Mouse (Mus musculus): ENCODE measurements around the gene Sp110.
"Not testable (repeated sequence)": the region's sequence is repeated elsewhere in the genome, so short reads cannot be mapped to it uniquely, and the experiment has no call there.

Sp110 gene

DNA sequence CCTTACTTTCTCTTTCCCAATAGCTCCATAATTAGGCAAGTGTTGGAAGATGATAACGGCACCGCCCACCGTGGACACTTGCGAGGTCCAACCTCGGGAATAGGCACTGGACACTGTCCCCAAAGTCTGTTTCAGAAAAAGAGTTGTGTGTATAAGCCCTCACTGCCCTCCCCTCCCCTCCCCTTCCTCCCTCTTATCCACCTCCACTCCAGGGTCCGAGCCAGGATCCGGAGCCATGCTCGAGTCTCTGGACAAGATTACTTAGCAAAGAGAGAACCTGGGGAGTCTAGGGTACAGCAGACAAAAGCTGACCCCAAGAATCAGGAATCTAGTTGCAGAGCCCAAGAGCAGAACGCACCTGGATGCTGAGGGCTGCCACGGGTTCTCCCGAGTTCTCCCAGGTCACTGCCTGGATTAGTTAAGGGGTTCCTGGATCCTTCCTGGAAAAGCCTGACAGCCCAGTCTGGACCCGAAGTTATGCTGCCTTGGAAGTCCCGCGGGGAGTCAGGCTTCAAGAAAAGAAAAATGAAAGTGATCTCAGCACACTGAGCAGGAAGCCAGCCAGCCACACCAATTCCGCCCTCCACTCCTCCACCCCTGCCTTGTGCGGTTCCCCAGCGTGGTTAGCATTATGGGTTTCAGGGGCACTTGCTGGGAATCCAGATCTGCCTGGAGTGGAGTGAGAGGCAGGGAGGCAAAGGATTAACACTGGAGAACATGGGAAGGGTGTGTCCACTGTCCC lies at the start of gene Sp110:
Sp110 (minus strand) TSS at position 547 of the 742 bp plus-strand sequence.
- DNase-seq (ENCODE audit: low read depth): not testable (repeated sequence)

DNA sequence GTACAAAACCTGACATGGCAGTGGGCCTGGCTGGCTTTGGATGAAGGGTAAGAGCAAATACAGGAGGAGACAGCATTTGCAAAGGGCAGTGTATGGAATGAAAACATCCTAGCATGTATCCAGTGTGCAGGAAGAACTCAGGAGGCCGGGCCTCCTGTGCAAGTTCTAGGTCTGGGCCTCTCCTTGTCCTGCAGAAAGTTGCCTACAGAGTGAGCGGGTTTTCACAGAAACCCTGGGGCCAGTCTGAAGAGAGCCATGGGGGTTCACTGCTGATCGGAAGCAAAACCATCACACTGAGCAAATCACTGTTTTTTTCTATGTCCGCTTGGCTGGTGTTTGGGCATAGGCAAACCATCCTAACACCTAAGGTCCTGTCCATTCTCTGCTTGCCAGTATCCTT lies 39.5 kb upstream of the Sp110 start:
- not testable (repeated sequence) for DNase-seq (ENCODE audit: low read depth)

DNA sequence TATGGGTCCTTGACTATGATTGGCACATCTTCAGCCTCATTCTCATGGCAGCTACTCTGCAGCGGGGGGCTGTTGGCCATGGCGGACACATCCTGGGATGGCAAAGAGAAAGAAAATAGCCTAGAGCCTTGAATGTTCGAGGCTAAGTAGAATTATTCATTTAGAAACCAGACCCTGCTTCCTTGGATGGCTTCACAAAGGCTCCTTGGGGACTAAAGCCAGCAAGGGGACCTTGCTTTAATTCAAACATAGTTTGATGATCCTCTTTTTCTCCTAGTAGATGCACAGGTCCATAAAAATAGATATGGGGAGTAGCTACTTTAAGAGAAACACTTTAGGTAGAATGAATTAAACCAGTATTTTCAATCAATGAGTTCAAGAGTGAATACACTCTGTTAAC lies 38.3 kb upstream of the Sp110 start:
- DNase-seq (ENCODE audit: low read depth): not testable (repeated sequence)

DNA sequence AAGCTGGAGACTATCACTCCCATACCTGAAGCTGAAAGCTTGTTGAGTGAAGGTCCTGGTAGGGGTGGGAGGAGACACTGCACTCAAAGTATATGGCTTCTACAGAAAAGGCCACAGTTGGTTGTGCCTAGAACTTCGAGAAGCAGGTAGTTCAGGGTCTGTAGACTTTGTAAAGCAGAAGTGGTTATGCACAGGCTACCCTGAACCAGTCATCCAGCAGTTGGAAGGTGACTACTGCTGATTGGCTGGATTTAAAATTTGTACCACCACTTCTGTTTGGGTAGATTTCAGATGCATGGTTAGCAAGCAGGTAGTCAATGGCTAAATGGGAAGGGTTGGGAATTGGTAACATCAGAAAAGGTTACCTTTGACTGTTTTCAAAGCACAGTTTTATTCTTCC lies 20.1 kb upstream of the Sp110 start:
- DNase-seq (ENCODE audit: low read depth): not testable (repeated sequence)

DNA sequence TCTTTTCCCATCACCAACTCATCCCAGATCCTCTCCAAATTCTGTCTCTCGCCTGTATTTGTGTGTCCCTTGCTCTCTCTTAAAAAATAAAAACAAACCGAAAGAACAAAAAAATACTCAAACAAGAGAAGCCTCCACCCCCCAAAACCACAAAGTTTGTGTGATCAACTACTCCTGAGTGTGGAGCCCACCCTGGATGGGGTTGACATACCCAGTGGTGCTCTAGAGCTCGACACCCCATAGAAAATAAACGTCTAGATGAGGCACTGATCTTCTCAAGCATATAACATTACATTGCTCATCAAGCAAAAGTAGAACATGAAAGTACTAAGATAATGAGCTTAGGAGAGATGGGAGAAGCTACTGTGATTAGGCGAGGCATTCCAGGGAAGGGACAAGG lies 18.5 kb upstream of the Sp110 start:
- DNase-seq (ENCODE audit: low read depth): not testable (repeated sequence)

DNA sequence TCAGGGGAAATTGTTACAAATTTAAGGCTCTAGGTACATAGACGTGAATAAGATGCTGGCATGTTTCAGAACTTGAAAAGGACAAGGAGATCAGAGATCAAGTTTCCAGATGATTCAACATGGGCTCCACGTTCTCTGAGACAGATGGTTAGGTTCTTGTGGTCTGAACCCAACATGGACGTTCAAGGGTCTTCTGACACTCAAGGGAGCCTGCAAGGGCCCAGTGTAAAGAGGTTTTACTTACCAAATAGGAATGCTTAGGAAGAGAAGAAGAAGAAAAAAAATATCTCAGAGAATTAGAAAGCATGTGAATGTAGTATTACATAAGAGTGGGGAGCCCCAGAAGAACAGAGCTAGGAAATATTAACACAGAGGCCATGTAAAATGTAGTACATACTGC lies 17.2 kb upstream of the Sp110 start:
- not testable (repeated sequence) for DNase-seq (ENCODE audit: low read depth)

DNA sequence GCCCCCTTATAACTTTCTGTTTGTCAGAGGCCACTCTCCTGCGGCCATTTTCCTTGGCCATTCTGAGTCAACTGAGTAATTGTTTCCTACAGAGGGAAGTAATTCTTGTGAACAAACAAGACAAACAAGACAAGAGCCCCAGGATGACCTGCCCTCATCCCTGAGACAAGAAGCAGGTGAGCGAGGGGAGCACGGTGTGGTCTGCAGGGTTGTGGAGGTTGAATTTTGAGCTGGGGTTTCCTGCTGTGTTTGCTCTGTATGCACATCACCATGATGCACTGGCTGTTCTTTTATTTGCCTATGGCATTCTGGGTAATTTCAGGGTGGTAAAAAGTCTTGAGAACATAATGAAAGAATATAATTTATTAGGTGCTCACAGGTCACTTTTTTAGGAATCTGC lies 16.5 kb upstream of the Sp110 start:
- not testable (repeated sequence) for DNase-seq (ENCODE audit: low read depth)

DNA sequence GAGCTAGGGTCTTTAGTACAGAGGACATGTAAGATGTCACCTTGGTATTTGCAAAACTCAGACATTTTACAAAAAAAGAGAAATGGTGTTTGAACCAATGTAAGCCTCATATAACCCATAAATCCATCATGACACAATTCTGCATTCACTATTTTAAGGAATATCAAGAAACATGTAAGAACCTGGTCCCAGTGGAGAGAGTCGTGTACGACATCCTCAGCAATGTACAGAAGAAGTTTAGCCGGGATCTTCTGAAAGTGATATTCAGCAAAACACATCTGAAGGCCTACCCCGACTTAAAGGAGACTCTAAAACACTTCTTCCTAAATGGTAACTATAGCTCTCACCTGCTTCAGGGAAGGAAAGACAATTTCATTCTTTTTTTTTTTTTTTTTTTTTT lies 12.0 kb upstream of the Sp110 start:
- not testable (repeated sequence) for DNase-seq (ENCODE audit: low read depth)

DNA sequence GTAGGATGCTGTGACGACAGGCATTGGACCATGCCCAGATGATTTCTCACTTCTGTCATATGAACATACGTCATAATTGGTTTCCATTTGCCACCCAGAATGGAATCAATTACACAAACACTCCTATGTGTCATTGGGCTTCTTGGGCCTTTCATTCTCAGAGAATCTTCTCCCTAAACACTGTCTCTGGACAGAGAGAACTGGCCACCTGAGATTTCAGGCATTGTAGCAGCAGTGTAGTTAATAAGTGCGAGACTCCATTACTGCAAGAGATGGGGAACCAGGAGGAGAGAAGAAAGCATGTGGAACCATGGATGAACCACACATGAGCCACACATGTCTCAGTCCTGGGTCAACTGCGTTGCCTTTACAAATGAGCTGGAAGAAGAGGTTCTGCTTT lies 9.7 kb upstream of the Sp110 start:
- not testable (repeated sequence) for DNase-seq (ENCODE audit: low read depth)

DNA sequence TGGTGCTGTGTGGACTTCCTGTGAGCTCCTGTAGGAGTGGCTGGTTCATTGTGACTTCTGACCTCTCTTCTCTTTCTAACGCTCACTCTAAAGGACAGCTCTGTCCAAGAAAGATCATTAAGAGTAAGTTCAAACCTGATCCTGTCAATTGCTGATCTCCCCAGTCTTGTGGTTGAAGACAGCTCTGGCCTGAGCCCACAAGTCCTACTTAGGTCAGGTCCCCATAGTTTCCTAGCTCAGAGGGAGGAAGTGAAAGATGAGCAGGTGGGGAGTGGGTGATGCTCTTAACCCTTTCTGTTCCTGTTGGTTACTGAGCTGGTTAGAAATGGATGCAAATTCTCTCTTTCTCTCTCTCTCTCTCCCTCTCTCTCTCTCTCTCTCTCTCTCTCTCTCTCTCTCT lies 5.7 kb upstream of the Sp110 start:
- not testable (repeated sequence) for DNase-seq (ENCODE audit: low read depth)

DNA sequence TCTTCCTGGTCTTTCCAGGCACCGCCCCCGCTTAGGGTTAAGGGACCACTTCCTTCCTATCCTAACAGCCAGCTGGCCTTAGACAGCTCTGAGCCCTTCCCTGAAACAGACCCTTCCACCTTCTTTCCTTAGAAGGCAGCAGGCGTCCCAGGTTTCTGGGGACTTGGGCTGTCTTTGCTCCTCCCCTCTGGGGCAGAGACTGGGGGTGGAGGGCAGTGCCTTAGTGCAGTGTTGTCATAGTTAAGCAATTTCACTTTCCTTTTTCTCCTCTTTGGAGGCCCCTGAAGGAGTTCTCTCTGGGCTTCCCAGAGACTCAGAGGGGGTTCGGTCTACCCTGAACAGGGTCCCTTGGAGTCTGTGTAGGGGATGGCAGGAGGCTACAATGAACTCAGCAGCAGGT lies 2.2 kb upstream of the Sp110 start:
- DNase-seq (ENCODE audit: low read depth): not testable (repeated sequence)

DNA sequence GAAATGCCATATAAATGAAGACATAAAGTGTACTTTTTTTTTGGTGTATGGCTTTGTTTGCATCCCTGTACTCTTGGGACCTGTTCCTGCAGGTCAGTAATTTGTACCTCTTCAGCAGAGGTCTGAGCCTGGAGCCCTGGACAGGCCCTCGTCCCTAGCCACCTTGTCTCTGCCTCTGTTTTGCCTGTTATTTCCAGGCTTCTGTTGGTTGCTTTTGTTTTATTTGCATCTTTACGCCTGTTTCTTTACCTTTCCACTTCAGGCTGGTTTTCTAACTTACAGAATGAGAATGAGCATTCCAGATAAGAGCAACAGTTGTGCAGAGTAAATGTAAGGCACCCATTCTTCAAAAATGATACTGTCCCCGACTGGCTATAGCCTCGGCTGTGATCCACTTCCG lies 1.5 kb upstream of the Sp110 start, which contains the start of gene Sp140:
Sp140 (plus strand) TSS at position 301 of the 400 bp plus-strand sequence.
- DNase-seq (ENCODE audit: low read depth): not testable (repeated sequence)

DNA sequence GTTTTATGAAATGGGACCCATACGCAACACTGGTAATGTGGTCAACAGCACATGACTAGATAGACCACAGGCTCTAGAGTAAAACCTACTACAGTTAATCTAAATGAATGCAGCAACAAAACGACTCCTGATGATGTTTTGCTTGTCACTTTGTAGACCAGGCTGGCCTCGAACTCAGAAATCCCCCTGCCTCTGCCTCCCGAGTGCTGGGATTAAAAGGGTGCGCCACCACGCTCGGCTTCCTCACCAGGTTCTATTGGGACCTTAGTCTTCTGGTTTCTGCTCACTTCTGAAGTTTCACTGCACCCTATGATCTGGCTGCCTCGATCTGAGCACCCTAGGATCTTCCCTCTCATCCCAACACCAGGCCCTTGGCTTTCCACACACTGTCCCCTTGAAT lies 6.1 kb downstream of the Sp110 start:
- DNase-seq (ENCODE audit: low read depth): not testable (repeated sequence)

DNA sequence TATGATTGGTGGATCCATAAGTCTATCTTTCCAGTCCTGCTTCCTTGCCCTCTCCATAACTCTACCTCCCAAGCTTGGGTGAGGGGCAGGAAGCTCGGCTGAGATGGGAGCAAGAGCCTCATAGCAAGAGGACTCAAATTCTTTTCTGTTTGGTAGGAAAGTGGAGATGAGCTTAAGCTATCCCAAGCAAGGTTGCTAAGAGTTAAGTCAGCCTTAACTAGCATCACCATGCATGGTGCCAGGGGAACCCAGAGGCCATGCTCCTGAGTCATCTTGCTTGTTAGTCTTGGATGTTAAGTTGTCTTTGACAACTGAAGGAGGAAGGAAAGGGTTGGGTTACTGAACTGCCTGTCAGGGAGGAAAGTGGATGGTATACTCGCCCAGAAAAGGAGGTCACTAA lies 9.9 kb downstream of the Sp110 start:
- not testable (repeated sequence) for DNase-seq (ENCODE audit: low read depth)

DNA sequence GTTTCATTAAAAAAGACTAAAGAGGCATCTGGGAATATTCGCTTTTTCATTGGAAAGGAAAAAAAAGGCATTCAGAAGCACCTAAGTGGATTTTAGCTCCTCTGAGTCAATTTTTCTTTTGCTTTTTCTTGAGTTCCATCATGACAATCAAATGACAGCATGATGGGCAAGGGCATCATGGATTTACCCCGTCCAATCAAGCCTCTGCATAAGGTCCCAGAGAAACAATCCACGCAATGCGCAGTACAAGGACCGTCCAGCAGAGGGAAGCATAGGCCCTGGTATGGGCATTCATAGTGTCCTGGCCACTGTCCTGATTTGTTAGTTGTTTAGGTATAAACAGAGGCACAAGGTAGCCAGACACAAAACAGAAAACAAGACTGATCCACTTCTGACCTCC lies 17.1 kb downstream of the Sp110 start:
- DNase-seq (ENCODE audit: low read depth): not testable (repeated sequence)

DNA sequence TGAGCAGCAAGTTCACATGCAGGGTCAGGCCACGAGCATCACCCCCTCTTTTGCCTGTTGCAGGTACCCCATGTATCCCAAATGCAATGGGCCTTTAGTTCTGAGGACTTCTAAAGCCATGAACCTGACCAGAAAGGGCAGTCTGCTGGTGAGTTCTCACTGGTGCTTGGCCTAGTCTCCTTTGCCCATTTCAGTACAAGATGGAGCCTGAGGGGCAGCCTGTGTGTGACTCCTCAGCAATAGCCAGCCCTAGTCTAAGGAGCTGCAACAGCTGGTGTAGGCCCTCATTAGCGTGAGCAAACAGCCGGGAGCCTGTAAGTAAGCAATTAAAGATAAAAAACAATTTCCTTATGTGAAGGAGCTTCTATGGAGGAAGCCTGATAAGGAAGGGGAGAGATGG lies 18.0 kb downstream of the Sp110 start:
- not testable (repeated sequence) for DNase-seq (ENCODE audit: low read depth)

DNA sequence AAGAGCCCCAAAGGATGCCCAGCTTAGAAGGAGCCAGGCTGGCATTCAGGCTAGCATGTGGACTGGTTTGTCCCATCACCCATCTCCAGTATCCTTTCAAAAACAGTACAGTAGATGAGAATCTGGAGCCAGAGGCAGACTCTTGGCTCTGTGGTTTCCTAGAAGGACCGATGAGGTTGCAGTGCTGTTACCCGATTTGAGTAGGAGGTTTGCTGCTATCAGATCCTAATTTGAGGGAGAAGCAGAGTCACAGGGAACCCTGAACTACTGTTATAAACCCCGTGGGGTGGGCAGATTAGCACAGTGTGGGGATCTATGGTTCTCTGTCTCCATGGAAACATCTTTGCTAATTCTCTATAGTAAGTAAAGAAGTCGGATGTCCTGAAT lies 18.5 kb downstream of the Sp110 start:
- not testable (repeated sequence) for DNase-seq (ENCODE audit: low read depth)

DNA sequence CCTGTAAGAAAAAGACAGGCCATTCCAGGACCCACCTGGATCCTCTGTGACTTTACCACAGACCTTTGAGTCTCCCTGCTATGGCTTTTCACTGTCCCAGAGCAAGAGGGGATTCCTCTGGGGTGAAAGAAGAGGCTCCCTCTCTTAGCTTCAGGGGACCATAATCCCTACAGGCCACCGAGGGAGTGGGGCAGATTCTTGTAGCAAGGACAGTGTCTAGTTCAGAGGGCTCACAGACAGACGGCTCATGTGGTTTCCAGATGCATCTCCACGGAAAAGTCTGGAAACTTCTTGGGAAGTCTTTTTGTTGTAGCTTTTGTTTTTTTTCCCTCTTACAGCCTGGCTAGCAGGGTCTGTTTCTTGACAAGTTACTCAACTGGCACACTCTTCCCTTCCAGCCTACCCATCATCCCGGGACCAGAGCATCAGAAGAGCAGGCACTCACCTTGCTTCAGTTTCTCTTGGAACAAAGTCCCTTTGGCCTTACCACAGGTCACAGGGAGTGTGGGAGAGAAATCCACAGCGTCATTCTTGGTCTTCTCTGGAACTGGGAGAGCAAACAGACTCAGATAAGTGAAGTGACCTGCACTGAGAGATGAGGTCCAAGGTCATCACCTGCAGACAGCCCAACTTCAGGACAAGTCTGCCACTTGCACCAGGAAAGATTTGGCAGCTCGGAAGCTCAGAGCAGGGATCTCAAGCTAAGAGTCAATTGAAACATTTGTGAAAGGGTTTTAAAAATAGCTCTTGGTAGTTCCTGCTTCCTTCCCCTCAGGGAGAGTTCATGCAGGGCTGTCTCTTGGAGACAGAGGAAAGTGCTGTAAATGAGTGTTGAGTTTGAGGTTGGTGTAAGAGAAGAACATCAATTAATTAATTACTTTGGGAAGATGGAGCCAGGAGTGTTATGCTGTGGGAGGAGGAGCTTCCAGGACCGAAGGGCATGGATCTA lies 19.1 kb downstream of the Sp110 start:
- DNase-seq (ENCODE audit: low read depth): not testable (repeated sequence)

DNA sequence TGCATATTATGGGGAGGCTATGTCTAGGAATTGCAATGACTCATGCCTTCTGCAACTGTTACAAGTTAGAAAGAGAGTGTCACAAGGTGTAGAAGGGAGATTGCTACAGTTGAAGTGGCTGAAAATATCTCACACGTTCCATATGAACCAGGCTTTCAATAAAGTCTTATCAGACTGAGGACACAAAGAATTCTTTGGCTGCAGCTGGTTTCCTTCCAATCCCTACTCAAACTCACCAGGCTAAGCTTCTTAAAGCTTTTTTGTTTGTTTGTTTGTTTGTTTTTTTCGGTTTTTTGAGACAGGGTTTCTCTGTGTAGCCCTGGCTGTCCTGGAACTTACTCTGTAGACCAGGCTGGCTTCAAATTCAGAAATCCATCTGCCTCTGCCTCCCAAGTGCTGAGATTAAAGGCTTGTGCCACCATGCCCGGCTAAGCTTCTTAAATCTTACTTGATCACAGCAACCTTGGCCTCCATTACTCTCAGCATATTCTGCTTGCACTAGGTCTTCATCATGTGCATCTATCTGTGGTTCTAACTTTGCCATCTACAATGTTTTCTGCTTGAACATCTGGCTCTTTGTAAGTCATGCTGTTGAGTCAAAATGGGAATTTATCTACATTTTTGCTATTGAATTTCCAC lies 20.1 kb downstream of the Sp110 start:
- not testable (repeated sequence) for DNase-seq (ENCODE audit: low read depth)

DNA sequence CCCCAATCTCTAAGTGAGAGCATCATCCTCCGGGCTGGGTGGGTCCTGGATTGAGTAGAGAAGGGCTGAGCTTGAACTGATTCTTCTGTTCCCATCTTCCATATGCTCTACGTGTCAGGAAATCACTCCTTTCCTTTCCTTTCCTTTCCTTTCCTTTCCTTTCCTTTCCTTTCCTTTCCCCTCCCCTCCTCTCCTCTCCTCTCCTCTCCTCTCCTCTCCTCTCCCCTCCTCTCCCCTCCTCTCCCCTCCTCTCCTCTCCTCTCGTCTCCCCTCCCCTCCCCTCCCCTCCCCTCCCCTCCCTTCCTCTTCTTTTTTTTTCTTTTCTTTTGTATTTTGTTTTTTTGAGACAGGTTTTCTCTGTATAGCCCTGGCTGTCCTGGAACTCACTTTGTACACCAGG lies 23.2 kb downstream of the Sp110 start, which contains the start of gene G530012D18Rik:
G530012D18Rik (plus strand) TSS at position 301 of the 400 bp plus-strand sequence.
- DNase-seq (ENCODE audit: low read depth): not testable (repeated sequence)

DNA sequence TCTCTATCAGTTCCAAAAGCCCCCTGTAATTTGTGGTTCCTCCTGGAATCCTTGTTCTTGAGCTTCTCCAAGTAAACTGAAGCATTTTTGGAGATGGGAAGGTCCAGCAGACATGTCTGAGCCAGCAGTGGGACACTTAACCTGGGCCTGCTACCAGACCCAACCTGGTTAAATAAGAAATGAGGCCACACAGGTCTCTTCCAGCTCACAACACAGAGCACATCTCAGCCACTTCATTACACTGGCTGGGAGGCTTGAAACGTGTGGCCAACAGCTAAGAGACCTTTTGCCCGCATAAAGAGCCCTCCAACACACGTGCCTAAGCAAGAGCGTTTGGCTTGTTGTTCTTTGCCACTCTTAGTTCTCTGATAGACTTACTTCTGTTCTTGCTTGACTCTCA lies 25.1 kb downstream of the Sp110 start:
- DNase-seq (ENCODE audit: low read depth): not testable (repeated sequence)

DNA sequence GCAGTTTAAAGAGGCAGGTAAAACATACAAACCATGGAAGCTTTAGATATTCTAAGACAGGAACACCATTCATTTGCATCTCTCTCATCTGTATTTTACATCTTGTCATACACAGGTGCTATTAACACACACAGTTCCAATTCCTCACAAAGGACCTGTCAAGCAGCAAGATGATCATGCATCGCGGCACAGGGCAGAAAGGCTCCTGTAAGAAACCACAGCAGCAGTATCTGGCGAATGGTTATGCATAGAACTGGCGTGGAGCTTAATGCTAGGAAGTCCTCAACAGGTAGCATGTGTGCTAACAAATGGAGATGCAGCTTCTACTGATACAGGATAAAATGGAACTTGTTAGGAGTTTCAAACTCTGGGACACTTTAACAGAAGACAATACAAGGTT lies 43.4 kb downstream of the Sp110 start:
- not testable (repeated sequence) for DNase-seq (ENCODE audit: low read depth)

Measured in c-Kit-positive CD71-negative TER-119-negative erythroid progenitor cells, embryonic 14.5 days (primary cell).